In the genomic region with DNA sequence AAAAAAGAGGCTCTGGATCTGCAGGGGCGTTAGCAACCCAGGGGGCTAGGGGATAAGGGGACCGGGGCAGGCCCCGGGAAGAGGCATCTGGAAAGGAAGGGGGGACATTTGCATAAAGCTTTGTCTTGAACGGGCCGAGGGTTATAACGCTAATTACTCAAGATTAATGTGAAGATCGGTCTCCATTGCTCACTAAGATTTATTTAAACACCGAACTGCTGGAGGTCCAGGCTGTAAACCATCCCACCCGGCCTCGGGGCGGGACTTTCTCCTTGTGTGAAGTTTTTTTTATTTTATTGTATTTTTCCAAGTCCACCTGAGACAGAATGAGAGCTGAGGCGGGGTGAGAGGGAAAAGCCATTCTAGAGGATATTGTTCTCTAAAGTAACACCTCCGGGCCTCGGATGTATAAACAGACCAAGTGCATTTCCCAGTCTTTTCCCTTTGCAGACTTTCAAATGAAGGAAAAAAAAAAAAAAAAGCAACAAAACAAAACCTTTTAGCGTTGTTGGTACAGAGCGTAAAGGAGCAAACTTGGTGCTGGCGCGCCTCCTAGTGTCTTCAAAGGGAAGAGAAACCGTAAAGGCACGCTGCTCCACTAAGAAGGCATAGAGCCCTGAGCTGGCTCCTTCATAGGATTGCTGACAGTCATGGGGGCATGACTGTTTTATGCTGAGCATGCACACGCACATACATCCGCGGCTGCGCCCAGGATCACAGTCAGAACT, we compare ENCODE assay signal across 8 mouse cellular contexts.
DNase-seq lines count a peak whose midpoint lies in the region; ATAC-seq and TF ChIP-seq lines count a peak whose summit lies in the region.

No protein-coding gene starts in this region.

- peak; percentile 49; the same call in 1 of the 2 replicates for ATAC-seq in intestine, postnatal 0 days

- no peak for TF ChIP-seq POLR2A in heart, adult 2 months (IDR thresholded peaks at IDR 0.05; ENCODE audit: insufficient read depth, low read depth, low read length)

- H3K4me1 ChIP-seq in heart, adult 2 months (ENCODE audit: control insufficient read depth, insufficient read depth, low read length): no peaks in the 10 kb centered on the region; the same call in 1 of the 2 replicates
- H3K4me1 ChIP-seq in intestine, postnatal 0 days (replicated peaks; ENCODE audit: control insufficient read depth, insufficient read depth, low read length): peaks cover 3% of the 10 kb centered on the region; the same call in 1 of the 2 replicates

- no peaks in the 10 kb centered on the region for H3K79me2 ChIP-seq in heart, adult 2 months (replicated peaks; ENCODE audit: control insufficient read depth, insufficient read depth, low read length)

- TF ChIP-seq CTCF in heart, adult 2 months (IDR thresholded peaks at IDR 0.05): peak; percentile 77
- peak; percentile 88 for TF ChIP-seq CTCF in intestine, postnatal 0 days (IDR thresholded peaks at IDR 0.05; ENCODE audit: low read depth)

- intact Hi-C loops in heart, adult 2 months (cut with DNase I): loop anchor here (1.0 to 10.0 kb wide), 3 partner anchors 1260 to 1727 kb away; no protein-coding TSS in a partner anchor
- intact Hi-C loops in left cerebral cortex, postnatal 4 days (cut with DNase I): loop anchor here (2.0 to 10.0 kb wide), 4 partner anchors 985 to 1425 kb away; no protein-coding TSS in a partner anchor

- H3K27me3 ChIP-seq in heart, adult 2 months (ENCODE audit: control insufficient read depth, insufficient read depth, low read length): peaks cover 6% of the 10 kb centered on the region
- H3K27me3 ChIP-seq in intestine, postnatal 0 days (replicated peaks; ENCODE audit: control insufficient read depth, insufficient read depth, low read length): peaks cover 61% of the 10 kb centered on the region

- H3K9me3 ChIP-seq in intestine, postnatal 0 days (ENCODE audit: control insufficient read depth): no peaks in the 10 kb centered on the region

- H3K4me2 ChIP-seq in intestine, postnatal 0 days (replicated peaks; ENCODE audit: low read depth): peak overlapping the region; percentile 60

- H3K27ac ChIP-seq in heart, adult 2 months: no peak overlapping the region
- no peak overlapping the region for H3K27ac ChIP-seq in intestine, postnatal 0 days (ENCODE audit: low read depth, low read length)

- H3K9ac ChIP-seq in heart, adult 2 months (ENCODE audit: low read depth, low read length): no peak overlapping the region
- H3K9ac ChIP-seq in intestine, postnatal 0 days (ENCODE audit: low read depth, low read length): no peak overlapping the region

- peak; percentile 27 to 37 for DNase-seq in heart, adult 2 months
- no peak for DNase-seq in heart, adult 11 months
- peak; percentile 42 to 51 for DNase-seq in cerebellum, postnatal 36 days
- DNase-seq in gastrocnemius, postnatal 10 days: peak; percentile 70
- peak; percentile 76 for DNase-seq in left cerebral cortex, postnatal 4 days
- DNase-seq in mesoderm, embryonic 11.5 days (ENCODE audit: low read depth, low spot score): peak; percentile 87
- DNase-seq in spleen, postnatal 36 days (ENCODE audit: low spot score in 2 of 2): peak; percentile 13 to 38

- H3K36me3 ChIP-seq in heart, adult 2 months (ENCODE audit: control insufficient read depth, insufficient read depth, low read length): no peaks in the 10 kb centered on the region
- no peaks in the 10 kb centered on the region for H3K36me3 ChIP-seq in intestine, postnatal 0 days (ENCODE audit: control insufficient read depth, insufficient read depth)

- no peak for TF ChIP-seq EP300 in heart, adult 2 months (IDR thresholded peaks at IDR 0.05; ENCODE audit: insufficient read depth, low read depth, low read length)

- WGBS in heart, adult 2 months: 1% methylated on average over 24 of the region's 24 CpGs
- under 1% methylated on average over 24 of the region's 24 CpGs for WGBS in intestine, postnatal 0 days

- peak overlapping the region; percentile 33 for H3K4me3 ChIP-seq in heart, adult 2 months
- peak overlapping the region; percentile 37 for H3K4me3 ChIP-seq in intestine, postnatal 0 days (ENCODE audit: low read depth, low read length)
